Mouse (Mus musculus): ENCODE measurements at regions not wholly inside any gene's neighbourhood (a gene's known extent, or its start where the extent isn't known, plus 50 kb on each side); places are given as distances from the start of the nearest gene placed in this dataset.

DNA sequence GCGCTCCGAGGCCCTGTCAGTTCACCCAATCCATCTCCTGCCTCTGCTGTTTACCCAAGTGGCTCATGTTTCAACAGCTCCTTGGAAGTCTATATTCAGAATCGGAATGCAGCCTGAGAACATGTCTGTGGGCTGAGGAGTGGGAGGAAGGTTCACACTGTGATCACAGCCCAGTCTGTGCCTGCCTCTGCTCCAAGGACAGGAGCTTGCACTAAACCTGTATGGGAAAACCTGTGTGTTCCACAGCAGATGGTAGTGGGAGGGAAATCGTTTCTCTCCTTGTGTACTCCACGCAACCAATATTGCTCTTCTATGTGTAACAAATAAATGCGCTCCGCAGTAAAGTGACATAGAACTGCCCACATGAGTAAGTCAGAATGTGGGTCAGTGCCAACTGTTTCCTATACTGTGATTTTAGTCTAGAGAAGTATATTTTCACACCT, 514.0 kb upstream of the Epha7 start:
- DNase-seq (ENCODE audit: low spot score in 2 of 2), result peak; percentile 37 to 84

DNA sequence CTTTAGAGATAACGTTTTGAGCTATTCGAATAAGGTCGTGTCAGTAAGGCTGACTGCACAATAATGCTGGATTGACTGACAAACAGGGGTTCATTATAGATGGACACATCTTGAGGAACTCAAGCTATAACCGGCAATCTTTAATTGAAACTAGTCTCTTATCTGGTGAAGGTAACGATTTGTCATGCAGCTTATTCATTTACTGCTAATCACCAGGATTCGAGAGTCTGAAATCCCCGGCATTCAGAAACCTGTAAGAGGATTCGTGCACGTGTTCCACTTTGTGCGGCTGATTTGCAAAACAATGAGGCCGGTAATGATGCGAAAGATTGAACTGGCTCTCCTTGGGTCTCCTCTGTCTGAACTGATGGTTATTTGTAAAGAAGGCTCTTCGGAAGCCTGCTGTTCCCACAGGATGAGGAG, 512.9 kb upstream of the Epha7 start:
- peak in 1 of 2 experiments; percentile 10 for DNase-seq (ENCODE audit: low spot score in 2 of 2)

DNA sequence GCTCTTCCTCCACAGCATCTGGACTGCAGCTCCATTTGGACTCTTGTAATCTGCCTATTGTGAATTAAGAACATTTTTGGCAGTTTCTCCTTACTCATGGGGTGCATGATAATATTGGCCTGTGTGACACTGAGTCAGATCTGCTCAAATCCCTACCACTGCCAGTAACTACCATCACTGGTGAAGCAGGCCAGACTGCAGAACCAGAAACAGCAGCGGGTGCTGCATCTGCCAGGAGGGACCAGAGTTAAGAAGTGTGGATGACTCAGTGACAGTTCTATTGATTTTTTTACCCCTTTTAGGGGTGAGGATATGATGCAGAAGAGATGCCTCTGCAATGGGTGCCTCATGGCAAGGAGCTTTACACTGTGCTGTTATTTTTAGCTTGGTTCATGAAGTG, 511.2 kb upstream of the Epha7 start:
- peak; percentile 41 to 57 for DNase-seq (ENCODE audit: low spot score in 2 of 2)

GRCm38 (mm10) chr4:28331036-28331435, 481.9 kb upstream of the Epha7 start:
- no peak for DNase-seq (ENCODE audit: low spot score in 2 of 2)

GRCm38 (mm10) chr4:28364566-28364965, 448.4 kb upstream of the Epha7 start:
- DNase-seq (ENCODE audit: low spot score in 2 of 2), result no peak

DNA sequence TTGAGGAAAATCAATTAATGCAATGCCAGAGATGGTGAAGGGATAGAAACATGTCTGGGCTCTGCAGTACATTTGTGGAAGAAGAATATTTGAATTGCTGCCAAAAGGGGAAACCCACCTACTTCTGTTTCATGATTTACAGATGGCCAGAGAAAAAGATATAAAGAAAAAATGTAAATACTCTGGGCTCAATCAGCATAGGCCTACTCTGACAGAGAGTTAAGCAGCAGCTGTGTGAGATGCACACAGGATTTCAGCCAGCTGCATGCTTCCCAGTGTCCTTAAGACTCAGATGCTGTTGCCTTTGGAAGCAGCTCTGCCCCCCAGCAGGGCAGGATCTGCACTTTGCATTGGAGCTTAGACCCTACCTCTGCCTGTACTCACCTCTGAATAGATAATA, 435.8 kb upstream of the Epha7 start:
- DNase-seq (ENCODE audit: low spot score in 2 of 2), result peak; percentile 3 to 8

DNA sequence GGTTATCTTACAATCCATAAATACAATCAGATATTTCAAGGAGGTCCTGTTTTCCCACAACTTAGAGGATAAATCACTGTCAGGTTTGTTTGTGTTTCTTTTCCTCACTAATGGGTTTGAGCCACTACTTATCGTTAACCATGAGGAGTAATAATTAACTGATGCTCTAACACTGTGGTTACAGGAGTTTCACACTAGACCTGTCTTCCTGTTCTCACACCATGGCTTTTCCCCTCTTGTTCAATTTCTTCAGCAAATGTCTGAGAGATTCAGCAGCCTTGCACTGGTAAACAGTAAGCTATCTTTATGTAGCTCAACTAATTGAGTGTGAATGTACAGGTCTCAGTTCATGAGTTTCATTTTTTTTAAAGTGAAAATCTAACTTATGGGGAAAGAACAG, 434.3 kb upstream of the Epha7 start:
- DNase-seq (ENCODE audit: low spot score in 2 of 2), result no peak

GRCm38 (mm10) chr4:28424341-28424740, 388.6 kb upstream of the Epha7 start:
- no peak for DNase-seq (ENCODE audit: low spot score in 2 of 2)

DNA sequence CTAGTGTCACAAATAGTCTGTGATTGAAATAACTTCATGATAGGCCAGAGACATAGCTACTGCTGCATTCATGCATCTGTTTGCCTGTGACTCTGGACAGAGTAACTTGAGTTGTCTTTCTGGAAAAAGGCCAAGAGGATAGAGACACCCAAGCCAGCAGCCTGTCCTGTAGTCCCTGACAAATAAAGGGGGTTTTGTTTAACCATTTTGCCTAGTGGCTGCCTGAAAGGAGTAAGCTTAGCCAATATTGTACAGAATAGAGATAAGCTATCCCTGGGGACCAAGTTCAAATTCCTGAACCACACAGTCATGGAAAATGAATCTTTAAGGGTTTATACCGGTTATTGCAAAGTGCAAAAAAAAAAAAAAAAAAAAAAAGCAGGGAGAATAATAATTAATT, 372.8 kb upstream of the Epha7 start:
- DNase-seq (ENCODE audit: low spot score in 2 of 2), result no peak

GRCm38 (mm10) chr4:28453111-28453510, 359.8 kb upstream of the Epha7 start:
- no peak for DNase-seq (ENCODE audit: low spot score in 2 of 2)

GRCm38 (mm10) chr4:28456312-28456711, 356.6 kb upstream of the Epha7 start:
- DNase-seq (ENCODE audit: low spot score in 2 of 2), result peak; percentile 17 to 28
